Mouse (Mus musculus) olfactory bulb, adult 2 months (tissue): ENCODE measurements around the gene Kifap3.

Experiments
- CTCF ChIP-seq: fragments of 200-500 bp; IDR thresholded peaks from 2 replicates; pipeline ENCODE4 v1.5.1; 2012; ENCODE audit warnings: low read depth, mild to moderate bottlenecking, low read length, moderate library complexity; ENCODE audit not compliant: insufficient read depth
- POLR2A ChIP-seq: fragments of 200-500 bp; IDR thresholded peaks from 2 replicates; pipeline ENCODE4 v1.6.1; 2012; ENCODE audit warnings: mild to moderate bottlenecking, low read depth, low read length, moderate library complexity; ENCODE audit not compliant: insufficient read depth

- no peak for TF ChIP-seq CTCF
- no peak for TF ChIP-seq POLR2A
Observed at GRCm38 (mm10) chr1:163900168-163900567, 120.8 kb downstream of the Kifap3 start.
